Comparison of ENCODE assay signal across 11 mouse cellular contexts in genomic region chr7:142434137-142434865, GRCm38 (mm10). TPM values are rescaled to one million over a fixed set of nuclear protein-coding genes. Genes with fewer than 3 reads are reported as not detected.
DNase-seq lines count a peak whose midpoint lies in the region; ATAC-seq lines count a peak whose summit lies in the region.
"Had no signal": no experiment of that assay in that cellular context is flagged by ENCODE, and none has a peak within 500 bp of the region (broad histone marks: within the 10 kb centered on the region; RNA-seq: fewer than 3 reads in every experiment).

Gene Syt8 (plus strand): TSS chr7:142434850.

- no peaks in the 10 kb centered on the region for H3K9me3 ChIP-seq in kidney, embryonic 16.5 days (ENCODE audit: low read length)
- H3K9me3 ChIP-seq in intestine, embryonic 15.5 days, result no peaks in the 10 kb centered on the region
- H3K9me3 ChIP-seq: megakaryocyte, embryonic 14.5 days had no signal

- H3K4me2 ChIP-seq in kidney, embryonic 16.5 days (replicated peaks; ENCODE audit: low read depth, low read length), result no peak within 1 kb of the TSS
- H3K4me2 ChIP-seq in intestine, embryonic 15.5 days (replicated peaks), result peak within 1 kb of the TSS; percentile 36; the same call in 1 of the 2 replicates

- peak; percentile 28; the same call in 1 of the 2 replicates for ATAC-seq in kidney, embryonic 16.5 days (ENCODE audit: low FRiP score, low TSS enrichment)
- ATAC-seq in intestine, embryonic 15.5 days, result peak; percentile 84

- peak within 1 kb of the TSS; percentile 32; the same call in 1 of the 2 replicates for H3K9ac ChIP-seq in kidney, embryonic 16.5 days (replicated peaks; ENCODE audit: low read length)
- H3K9ac ChIP-seq in intestine, embryonic 15.5 days, result peak within 1 kb of the TSS; percentile 44

- intact Hi-C loops in gastrocnemius, postnatal 14 days (cut with DNase I; ENCODE audit: low total_unique reads), result loop anchor here (10.0 kb wide), 1 partner anchor 150 kb away; no protein-coding TSS in a partner anchor

- H3K36me3 ChIP-seq in kidney, embryonic 16.5 days (ENCODE audit: insufficient read depth, low read length), result no peaks in the 10 kb centered on the region
- no peaks in the 10 kb centered on the region for H3K36me3 ChIP-seq in intestine, embryonic 15.5 days

- H3K4me3 ChIP-seq in kidney, embryonic 16.5 days (ENCODE audit: low read length), result no peak within 1 kb of the TSS
- H3K4me3 ChIP-seq in intestine, embryonic 15.5 days (replicated peaks), result no peak within 1 kb of the TSS
- H3K4me3 ChIP-seq: megakaryocyte, embryonic 14.5 days had no signal

- H3K27me3 ChIP-seq in kidney, embryonic 16.5 days (ENCODE audit: insufficient read depth, low read length), result no peaks in the 10 kb centered on the region
- no peaks in the 10 kb centered on the region for H3K27me3 ChIP-seq in intestine, embryonic 15.5 days (replicated peaks)

- peak within 1 kb of the TSS; percentile 39; the same call in 1 of the 2 replicates for H3K27ac ChIP-seq in kidney, embryonic 16.5 days (ENCODE audit: low read length)
- peak within 1 kb of the TSS; percentile 57 for H3K27ac ChIP-seq in intestine, embryonic 15.5 days
- H3K27ac ChIP-seq: kidney, postnatal 0 days had no signal

- WGBS in kidney, embryonic 16.5 days, result 80% methylated on average over 10 of the region's 10 CpGs
- WGBS in intestine, embryonic 15.5 days, result 72% methylated on average over 10 of the region's 10 CpGs

- DNase-seq in cerebellum, adult 9-11 months, result peak; percentile 17
- DNase-seq in cerebellum, adult 18-20 months, result no peak
- DNase-seq in kidney, adult 8-10 months, result no peak
- peak; percentile 67 for DNase-seq in lung, postnatal 36 days
- no peak for DNase-seq in gastrocnemius, postnatal 14 days
- DNase-seq in adrenal gland, adult 8-10 months, result no peak
- DNase-seq: gastrocnemius, postnatal 25 days had no signal

- peaks cover 33% of the 10 kb centered on the region for H3K4me1 ChIP-seq in kidney, embryonic 16.5 days (ENCODE audit: insufficient read depth, low read length)
- peaks cover 34% of the 10 kb centered on the region for H3K4me1 ChIP-seq in intestine, embryonic 15.5 days (replicated peaks)

RNA-seq across cellular contexts. Expression of gene Syt8, which starts in this region (rescaled TPM):
- 2.3 and 4.0 TPM in 2 replicates for polyA plus RNA-seq in kidney, embryonic 16.5 days (2015; fragmentation: Nextera tagmentation; extraction: Ambion mirVana)
- 5.4 and 5.6 TPM in 2 replicates for polyA plus RNA-seq in intestine, embryonic 15.5 days (2015; fragmentation: Nextera tagmentation; extraction: Ambion mirVana)
- total RNA-seq in gastrocnemius, postnatal 14 days (2021), result not detected
- 1 to 10 TPM in 1 of 4 experiments, not detected in 3; 1.2 TPM for total RNA-seq in adrenal gland, adult 8-10 months (2022)
- total RNA-seq: gastrocnemius, postnatal 25 days had no signal

Comparison
In these comparisons a context has a peak if more than half of its experiments do, and no peak if none do; other contexts are left out.
1. DNase-seq: peak in cerebellum, adult 9-11 months (single experiment) and lung, postnatal 36 days (single experiment); none in cerebellum, adult 18-20 months (0 of 2), kidney, adult 8-10 months (0 of 2), gastrocnemius, postnatal 14 days (single experiment) and adrenal gland, adult 8-10 months (single experiment).